Mouse (Mus musculus) mouse trophoblast stem cell (cell line): ENCODE measurements around the gene Cfap97.
"Not testable (repeated sequence)": the region's sequence is repeated elsewhere in the genome, so short reads cannot be mapped to it uniquely, and the experiment has no call there.

Experiments used
- in situ Hi-C, 2 experiments: fragments of 300-500 bp; cut with MseI, MboI; formaldehyde crosslinking; loops; 2 replicates in 1 of 2; 3 replicates in 1 of 2; pipeline ENCODE4 v1.15.1; 2025

Gene Cfap97

DNA sequence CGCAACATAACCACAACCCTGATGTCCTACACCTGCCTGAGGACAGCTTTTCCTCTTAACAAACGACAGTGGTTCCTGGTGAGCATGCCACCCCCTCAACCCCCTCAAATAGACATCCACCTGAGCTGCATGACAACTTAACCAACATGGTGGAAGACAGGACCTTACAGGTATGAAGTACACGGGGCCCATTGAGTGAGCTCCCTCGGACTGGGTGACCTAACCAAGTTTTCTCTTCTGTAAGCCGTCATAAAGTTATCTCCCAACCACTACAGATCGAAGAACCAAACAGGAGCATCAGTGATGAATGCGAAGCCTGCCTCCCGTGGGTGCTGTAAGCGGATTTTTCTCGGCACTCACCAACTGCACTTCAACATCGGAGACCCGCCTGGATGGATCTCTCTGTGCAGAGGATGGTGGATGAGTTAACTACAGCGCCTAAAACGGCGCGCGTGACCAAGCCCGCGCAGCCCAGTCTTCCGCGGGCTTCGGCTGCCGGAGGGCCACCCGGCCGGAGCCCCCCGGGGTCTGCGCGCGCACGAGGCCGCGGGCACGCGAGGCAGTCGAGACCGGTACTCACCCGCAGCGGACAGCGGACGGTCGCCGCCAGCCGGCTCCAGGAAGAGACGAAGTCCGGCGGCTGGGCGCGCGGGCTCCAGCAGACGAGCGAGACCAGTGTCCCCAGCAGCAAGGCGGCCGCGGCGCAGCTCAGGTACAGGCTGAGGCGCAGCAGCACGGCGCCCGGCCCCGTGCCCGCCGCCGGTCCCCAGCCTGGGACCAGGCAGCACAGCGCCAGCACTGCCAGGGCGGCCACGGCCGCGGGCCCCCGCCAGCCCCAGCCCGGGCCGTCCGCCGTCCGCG lies at the start of gene Cfap97:
Gene Cfap97 (plus strand): TSS at position 570 of the 861 bp plus-strand sequence.
- in situ Hi-C loops: no loop called here

DNA sequence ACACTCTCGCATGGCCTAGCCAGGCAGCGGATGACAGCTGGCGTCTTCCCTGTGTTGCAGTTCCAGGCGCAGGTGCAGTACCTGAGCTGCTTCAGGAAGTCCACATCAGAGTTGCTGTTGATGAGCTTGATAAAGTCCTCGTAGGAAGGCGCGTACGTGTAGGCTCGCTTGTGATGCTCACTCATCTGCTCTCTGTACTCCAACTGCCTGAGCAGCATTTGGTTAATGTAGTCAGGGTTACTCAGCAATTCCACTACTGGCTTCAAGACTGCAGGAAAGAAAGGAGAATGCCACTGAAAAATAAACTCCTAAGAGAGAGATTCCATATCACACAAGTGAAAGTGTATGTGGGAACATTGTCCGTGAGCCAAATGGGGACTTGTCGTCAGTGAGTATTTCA lies 48.1 kb upstream of the Cfap97 start:
- in situ Hi-C loops: no loop called here

DNA sequence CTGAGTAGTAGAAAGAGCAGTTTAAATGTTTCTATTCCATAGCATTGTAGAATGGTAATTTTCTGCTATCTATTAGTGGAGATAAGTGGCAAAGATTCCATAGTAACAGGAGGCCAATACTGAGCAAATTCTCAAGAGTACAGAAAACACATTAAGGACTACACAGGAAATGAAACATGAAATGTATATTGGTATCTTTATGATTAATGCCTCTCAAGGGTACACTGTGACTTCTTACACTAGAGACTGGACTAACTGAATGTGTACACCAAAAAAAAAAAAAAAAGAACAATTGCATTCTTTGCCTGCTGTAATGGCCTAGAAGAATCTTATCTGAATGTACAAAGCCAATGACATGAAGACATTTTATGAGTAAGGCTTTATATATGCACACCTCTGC lies 43.9 kb upstream of the Cfap97 start:
- in situ Hi-C loops: no loop called here

DNA sequence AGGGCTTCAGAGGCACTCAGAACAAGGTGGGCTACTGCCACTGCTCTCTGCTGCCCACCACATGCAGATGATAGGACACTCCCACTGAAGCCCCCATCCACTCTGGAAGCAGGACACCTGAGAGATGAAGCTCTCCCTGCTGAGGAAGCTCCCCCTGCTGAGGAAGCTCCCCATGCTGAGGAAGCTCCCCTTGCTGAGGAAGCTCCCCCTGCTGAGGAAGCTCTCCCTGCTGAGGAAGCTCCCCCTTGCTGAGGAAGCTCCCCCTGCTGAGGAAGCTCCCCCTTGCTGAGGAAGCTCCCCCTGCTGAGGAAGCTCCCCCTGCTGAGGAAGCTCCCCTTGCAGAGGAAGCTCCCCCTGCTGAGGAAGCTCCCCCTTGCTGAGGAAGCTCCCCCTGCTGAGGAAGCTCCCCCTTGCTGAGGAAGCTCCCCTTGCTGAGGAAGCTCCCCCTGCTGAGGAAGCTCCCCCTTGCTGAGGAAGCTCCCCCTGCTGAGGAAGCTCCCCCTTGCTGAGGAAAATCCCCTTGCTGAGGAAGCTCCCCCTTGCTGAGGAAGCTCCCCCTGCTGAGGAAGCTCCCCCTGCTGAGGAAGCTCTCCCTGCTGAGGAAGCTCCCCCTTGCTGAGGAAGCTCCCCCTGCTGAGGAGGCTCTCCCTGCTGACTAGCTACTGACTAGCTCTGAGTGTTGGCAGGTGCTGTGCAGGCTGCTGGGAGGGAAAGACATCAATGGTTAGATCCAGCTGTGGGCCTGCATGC lies 38.0 kb upstream of the Cfap97 start:
- in situ Hi-C loops: not testable (repeated sequence)

DNA sequence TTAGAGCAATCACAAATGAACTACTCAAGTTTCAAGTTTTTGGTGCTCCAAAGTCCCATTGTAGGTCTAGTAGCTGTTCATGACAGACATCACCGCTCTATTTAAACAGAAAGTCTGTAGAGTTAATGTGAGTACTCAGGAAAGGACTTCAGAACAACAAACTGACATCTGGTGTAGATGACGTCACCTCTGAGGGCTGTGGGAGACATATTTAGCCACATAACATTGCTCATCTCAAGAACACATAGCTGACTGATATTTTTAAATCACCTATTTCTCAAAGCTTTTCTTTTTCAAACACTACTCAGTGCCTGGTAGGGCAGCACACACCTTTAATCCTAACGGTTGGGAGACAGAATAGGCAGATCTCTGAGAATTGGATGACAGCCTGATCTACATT lies 34.4 kb upstream of the Cfap97 start:
- in situ Hi-C loops: no loop called here

DNA sequence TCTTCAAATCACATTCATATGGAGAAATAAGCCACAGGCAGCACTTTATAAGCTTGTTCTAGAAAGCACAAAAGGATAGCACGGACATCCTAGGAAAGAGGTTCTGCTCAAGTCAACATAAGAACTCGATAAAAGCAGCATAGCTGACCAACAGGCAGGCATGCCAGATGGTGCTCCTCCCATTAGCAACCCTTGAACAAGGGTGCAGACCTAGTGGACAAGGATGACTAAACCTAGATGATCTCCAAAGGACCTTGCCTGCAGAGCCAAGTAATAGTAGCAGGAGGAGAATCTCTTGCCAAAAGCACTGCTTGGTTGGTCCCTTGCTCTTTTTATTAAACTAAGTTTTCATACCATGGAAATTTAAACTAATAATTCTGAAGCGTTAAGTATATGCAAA lies 32.4 kb upstream of the Cfap97 start:
- in situ Hi-C loops: no loop called here

DNA sequence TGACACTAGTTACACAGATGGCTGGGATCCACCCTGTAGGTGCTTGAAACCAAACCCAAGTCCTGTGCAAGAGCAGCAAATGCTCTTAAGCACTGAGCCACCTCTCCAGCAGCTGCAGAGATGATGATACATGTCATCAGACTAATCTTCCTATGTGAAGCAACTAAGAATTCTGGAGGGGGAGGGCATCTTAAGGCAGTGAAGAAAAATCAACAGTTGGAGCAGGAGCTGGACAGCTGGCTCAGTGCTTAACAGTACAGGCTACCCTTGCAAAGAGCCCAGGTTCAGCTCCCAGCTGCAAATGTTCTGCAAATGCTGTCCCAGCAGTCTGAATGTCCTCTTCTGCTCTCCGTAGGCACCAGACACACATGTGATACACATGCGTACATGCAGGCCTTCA lies 29.1 kb upstream of the Cfap97 start:
- in situ Hi-C loops: no loop called here

DNA sequence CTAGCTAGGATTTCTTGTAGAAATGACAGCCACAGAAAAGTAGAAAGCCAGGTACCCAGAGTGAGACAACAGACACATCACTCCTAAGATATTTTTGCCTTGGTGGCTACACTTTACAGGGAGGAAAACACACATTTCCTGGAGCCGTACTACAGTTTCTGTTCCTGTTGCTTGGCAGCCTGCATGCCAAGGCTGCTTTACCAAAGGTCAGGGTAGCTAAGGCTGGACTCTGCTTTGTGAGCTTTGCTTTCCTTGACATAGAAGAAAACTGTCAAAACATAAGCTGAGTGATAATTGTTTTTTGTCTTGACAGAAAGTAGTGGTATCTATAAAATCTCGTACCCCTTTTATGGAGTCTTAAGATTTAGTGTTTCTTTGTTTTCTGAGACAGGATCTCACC lies 21.1 kb upstream of the Cfap97 start:
- in situ Hi-C loops: no loop called here

DNA sequence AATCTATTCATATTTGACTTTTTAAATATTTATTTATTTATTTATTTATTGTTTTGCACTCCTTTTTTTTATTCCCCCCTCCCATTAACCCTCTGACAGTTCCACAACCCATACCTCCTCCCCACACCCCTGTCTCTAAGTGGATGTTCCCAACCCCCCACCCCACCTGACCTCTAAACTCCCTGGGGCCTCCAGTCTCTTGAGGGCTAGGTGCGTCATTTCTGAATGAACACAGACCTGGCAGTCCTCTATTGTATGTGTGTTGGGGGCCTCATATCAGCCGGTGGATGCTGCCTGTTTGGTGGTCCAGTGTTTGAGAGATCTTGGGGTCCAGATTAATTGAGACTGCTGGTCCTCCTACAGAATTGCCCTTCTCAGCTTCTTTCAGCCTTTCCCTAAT lies 16.0 kb upstream of the Cfap97 start:
- in situ Hi-C loops: not testable (repeated sequence)

DNA sequence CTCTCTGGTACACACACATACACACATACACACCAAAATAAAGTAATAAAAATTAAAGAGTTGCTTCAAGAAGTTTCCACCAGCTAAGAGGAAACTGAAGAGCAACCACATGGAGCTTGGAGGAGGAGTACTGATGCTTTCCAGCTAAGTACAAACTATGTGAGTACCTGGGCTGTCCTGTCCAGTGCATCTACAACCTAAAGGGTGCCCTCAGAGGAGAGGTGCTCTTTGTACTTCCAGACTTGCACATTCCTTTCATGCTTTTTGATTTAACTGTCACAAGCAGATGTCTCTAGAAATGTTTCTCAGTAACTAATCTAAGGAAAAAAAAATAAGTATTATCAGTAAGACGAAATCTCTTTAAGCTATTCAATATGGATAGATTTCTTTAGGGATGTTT lies 14.2 kb upstream of the Cfap97 start:
- in situ Hi-C loops: no loop called here

DNA sequence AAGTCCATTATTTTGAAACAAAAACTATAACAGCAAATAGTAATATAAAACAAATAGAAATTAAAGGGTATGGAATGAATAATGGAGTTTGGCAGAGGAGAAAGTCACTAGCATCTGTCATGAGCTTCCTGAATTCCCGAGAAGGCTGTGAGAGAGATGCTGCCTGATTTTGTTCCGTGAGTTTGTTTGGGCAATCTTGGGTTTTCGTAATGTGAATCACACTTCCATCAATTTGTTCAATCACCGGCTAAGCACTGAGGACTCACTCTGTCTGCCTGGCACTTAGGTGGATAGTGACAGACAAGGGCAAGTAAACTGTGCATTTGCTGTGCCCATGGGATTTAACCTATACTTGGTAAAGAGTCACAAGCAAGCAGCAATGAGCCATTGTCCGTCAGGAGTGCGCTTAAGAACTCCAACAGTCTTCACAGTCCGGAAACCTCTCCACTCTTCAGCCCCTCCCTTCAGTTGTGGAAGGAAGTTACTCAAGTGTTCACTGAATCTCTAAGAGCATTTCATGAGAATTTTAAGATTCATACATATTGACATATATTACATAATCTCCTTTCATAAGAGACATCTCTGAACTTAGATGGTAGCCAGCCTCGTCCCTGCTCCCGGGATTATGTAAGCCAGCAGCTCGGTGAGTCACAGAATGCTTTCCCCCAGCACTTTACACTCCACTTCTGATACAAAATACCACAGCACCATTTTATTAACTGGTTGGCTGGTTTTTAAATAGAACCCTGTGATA lies 13.6 kb upstream of the Cfap97 start:
- in situ Hi-C loops: no loop called here

DNA sequence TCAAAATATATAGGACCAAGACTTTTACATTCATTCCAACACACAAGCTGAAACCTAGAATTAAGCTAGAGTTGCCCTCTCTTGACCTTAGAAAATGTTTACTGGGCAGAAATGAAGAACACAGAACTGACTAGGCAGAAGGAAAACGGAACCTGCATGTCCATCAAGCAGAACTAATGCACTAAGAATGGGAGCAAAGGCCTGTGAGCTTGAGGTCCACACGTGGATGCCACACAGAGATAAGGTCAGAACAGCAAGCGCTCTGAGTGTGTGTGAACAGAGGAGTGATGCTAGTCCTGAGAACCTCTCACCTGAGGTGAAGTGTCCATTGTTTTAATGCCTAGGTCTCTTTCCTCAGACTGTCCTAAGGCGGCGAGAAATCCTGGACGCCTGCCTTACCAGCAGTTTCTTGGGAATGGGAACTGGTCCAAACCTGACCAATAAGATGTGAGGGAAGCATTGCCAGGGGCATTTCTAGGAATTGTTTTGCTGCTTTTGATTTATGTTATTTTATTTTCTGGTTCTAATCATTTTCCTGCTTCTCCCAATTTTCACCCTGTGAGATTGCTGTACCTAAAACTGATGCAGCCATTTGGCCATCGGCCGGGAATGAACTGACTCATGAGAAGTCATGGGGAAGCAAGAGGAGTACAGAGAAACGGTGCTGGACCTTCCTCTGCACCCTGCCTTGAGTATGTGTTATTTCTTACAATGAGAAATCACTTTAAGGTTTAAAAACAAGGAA lies 11.0 kb upstream of the Cfap97 start:
- in situ Hi-C loops: no loop called here

DNA sequence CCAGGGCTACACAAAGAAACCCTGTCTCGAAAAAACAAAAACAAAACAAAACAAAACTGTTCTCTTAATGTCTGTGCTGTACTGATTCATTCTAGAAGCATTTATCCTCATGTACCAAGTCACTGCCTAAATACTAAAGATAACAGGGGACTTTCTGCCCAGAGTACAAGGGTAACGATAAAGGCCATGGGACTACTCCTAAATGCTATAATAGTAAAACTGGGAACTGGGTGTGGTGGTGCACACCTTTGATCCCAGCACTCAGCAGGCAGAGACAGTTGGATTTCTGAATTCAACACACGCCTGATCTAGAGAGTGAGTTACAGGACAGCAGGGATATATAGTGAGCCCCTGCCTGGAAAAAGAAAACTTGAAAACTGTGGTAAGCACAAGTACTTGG lies 9.9 kb upstream of the Cfap97 start:
- in situ Hi-C loops: no loop called here

DNA sequence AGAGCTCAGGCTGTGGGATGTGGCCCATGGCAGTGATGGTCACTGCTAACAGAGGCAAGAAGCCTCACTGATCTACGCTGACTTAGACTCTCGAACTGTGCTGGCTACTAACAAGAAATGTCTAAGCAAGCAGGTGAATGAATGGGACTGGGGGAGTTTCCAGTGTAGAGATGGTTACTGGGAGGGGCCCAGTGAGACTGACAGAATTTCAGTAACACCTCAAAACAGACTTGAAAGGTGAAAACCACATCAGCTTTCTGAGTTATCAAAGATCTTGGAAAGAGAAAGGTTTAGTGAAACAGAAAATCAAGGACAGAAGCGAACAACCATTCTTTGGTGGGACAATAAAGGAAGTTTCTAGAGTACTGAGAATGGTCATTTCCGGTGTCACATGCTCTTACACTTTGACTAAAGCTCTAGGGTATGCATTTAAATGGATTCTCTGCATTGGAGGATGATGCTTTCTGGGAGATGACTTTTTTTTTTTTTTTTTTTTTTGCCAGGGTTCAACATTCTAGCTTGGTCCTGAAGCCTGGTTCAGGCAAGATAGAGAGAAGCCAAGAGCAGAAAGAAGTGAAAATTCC lies 9.0 kb upstream of the Cfap97 start:
- in situ Hi-C loops: no loop called here

DNA sequence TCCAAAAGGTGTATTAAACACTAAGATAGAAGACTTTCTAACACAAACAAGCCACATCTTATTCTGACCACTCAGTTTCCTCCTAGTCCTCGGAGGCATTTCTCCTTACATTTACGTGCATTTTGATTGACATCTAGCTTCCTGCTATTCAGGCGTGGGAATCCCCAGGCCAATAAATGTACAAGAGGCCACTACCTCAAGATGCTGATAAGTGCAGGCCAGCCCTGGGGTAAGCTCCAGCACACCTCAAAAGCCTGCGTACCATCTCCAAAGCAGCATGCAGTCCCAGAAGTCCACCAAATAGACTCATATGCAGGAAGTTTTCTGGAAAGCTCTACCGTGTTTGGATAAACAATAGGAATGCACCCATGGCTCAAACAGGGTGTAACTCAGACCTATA lies 8.1 kb upstream of the Cfap97 start:
- in situ Hi-C loops: no loop called here

DNA sequence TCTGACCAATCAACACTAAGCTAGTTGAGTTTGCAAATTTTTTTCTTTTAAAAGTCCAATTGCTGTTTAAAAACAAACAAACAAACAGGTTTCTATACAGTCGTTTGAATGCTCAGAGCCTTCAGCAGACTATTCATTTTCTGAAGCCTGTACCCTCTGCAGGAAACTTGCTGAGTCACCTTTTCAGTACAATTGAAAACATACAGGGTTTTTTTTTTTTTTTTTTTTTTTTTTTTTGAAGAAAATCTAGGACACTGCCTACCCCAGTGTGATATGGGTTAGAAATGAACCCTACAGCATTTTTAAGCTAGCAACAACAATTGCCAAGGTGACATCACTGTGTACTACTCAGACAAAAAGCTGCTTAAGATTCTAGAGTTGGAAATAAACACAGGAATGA lies 7.6 kb upstream of the Cfap97 start:
- in situ Hi-C loops: no loop called here

DNA sequence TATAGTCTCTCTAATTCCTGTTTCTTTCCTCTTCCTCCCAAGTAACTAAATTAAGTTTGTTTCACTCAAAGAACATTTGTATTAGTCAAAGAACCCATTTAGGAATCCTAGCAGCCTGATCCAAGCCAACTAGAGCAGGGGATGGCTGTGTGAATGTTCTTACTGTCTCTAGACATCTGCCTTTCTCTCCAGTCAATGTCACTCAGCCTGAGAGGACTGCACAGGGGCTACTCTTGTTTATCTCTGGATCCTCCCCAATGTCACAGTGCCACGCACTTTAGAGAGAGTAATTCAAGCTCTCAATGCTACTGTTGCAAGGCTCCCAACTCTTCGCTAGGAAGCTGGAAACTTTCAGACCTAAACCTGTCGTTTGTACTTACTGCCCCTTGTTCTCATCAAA lies 5.4 kb upstream of the Cfap97 start:
- in situ Hi-C loops: no loop called here

DNA sequence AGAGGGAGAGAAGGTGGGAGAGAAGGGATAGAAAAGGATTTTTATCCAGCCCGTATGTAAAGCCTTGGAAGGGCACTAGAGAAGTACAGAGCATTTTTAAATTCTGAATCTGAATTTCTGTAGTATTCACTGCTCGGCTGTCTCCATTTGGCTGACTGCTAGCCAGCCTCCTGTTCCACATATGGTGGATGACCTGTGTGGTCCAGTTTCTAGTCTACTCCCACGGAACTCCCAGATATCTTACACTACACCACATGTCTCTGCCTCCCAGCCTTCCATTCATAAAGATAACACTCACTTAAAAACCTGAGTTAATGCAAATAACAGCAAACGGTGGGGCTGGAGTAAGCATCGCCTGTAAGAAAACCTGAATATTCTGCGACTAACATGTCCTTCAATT lies 2.3 kb upstream of the Cfap97 start:
- in situ Hi-C loops: no loop called here

DNA sequence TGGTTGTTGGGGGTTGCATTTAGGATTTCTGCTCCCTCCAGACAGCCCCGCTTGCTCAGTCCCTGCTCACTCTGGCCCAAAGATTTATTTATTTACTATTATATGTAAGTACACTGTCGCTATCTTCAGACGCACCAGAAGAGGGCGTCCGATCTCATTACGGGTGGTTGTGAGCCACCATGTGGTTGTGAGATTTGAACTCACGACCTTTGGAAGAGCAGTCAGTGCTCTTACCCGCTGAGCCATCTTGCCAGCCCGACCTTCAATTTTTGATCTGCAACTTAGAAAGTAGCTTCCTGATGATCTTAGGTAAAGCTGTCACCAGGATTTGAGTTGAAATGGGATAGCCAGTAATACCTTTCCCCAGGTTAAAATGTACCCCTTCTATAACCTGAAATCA lies 1.8 kb upstream of the Cfap97 start:
- in situ Hi-C loops: no loop called here

DNA sequence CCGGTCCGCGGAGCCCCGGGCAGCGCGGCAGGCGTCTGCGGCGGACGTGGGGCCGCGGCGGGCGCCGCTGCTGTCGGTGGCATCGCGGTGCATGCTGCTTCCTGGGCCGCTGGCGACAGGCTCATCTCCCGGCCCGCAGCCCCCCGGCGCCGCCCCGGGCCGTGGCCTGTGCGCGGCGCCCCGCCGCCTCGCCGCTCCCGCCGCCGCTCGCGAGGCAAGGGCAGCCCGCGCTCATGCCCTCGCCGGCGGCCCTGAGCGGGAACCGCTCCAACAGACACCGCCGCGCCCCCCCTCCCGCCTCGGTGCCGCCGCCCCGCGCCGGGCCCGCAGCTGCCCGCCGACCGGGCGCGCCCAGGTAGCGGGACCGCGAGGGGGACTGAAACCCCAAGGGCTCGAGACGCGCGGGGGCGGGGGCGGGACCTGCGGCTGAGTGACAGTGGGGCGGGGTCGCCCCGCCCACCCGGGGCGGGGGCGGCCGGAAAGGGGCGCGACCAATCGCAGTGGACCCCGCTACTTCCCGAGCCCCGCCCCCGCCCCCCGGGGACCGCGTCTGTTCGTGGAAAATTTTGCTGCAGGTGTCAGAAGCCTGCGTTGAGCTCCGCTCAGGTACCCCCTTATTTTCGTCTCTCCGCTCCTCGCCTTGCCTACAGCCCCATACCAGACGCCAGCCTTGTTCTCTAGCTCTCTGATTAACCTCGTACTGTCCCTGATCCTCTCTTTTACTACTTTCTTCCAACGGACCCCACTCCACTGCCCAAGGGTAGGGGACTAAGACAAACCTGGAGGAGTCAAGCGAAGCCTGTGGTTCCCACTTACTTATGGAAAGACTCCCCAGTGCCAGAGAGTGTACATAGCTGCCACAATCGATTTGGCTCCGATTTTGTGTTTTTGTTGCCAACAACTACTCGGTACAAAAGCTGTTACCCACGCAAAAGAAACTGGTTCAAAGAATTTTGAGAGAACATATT lies 777 bp downstream of the Cfap97 start, which contains the start of gene Snx25:
Gene Snx25 (minus strand): TSS at position 96 of the 968 bp plus-strand sequence.
- in situ Hi-C loops: no loop called here
